Mouse (Mus musculus) cerebellum, adult 2 months (tissue): ENCODE results near the gene Sytl1.

Experiments used
- CTCF ChIP-seq: fragments of 200-500 bp; IDR thresholded peaks from 2 replicates; pipeline ENCODE4 v1.5.1; 2011; ENCODE audit warnings: low read depth, mild to moderate bottlenecking, control low read depth, low read length, moderate library complexity, borderline replicate concordance; ENCODE audit not compliant: insufficient read depth
- POLR2A ChIP-seq: fragments of 200-500 bp; IDR thresholded peaks from 2 replicates; pipeline ENCODE4 v1.6.1; 2011; ENCODE audit warnings: low read length, control low read depth, borderline replicate concordance; ENCODE audit not compliant: insufficient read depth

DNA sequence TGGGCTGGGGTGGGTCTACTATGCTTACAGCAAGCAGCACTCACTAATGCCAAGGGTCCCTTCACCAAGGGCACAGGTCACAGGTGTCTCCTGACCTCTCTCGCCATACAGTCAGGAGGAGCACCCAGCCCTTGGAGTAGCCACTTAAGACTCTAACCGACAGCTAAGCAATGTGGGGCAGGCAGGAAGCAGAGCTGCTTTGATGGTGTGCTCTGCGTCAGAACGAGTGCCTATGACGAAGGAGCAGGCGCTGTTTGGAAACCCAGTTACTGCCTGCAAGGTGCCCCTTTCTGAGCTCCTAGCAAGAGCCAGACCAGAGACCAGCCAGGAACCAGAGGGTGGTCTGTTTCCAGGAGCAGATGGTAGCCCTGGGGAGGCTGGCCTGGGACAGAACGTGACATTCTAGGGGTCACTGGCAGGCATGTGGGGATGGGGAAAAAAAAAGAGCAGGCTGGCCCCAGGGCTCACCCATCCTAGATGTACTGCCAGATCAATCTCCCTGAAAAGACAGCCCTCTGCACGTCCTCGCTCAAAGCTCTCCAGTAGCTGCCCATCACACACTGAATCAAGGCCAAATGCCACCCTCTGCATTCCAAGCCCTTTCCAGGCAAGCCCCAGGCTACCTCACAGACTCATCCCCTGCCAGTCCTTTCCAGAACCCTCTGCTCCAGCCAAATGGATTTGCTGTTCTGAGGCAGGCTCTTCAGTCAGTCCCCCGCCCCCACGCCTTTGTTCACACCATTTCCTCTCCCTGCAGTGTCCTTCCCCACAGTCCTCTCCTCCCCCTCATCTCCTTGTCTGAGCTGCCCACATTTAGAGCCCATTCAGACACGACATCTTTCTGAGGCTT is 35.8 kb upstream of the Sytl1 start:
- 0 out of 2 replicates have a peak, but pooled peaks have one; percentile 7 for TF ChIP-seq POLR2A
- TF ChIP-seq CTCF: no peak
